Mouse (Mus musculus): Measurements from ENCODE around the gene Abcd3.
"Not testable (repeated sequence)": the region's sequence is repeated elsewhere in the genome, so short reads cannot be mapped to it uniquely, and the experiment has no call there.

Abcd3 gene

GRCm38 (mm10) chr3:121818736-121819396 is 3.8 kb upstream of the Abcd3 start:
- DNase-seq (ENCODE audit: low read depth, low spot score) = no peak

- no peak for DNase-seq (ENCODE audit: low read depth, low spot score)
Observed at GRCm38 (mm10) chr3:121815549-121816235, 590 bp upstream of the Abcd3 start.

DNA sequence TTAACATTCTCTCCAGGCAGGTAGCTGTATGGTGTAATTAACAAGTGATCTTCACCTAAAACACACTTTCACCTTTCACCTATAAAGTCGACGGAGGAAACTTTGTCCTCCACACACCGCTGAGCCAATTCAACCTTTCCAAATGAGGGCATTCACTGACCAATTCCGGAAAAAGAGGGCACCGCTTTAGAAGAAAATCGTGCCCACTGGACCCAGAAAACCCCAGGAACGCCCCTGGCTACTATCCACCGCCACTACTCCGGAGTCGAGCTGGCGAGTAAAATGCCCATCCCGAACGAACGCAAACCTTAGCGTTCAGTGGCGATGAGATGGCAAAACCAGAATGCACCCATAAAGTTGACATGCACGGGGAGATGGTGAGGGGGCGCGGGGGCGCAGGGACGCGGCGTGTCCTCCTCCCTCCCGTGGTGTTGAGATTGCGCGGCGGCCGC is 663 bp downstream of the Abcd3 start:
- DNase-seq (ENCODE audit: low read depth, low spot score) = no peak

DNA sequence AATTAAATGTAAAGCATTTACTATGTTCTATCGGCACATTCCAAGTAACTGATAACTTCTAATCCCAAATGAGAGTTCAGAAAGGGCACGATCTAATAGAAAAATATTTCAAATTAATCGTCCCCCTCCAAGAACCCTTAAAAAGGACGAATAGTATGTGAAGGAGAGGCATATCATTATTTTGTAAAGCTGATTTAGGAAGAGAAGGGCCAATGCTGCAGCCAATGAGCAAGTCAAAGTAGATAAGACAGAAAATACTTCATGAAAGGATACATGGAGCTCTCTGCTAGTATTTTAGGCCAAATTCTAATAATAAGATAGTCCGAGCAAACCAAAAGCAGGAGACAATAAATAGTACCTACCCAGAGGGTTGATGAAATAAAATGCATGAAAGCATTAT is 1.3 kb downstream of the Abcd3 start:
- DNase-seq (ENCODE audit: low read depth, low spot score) = no peak

DNA sequence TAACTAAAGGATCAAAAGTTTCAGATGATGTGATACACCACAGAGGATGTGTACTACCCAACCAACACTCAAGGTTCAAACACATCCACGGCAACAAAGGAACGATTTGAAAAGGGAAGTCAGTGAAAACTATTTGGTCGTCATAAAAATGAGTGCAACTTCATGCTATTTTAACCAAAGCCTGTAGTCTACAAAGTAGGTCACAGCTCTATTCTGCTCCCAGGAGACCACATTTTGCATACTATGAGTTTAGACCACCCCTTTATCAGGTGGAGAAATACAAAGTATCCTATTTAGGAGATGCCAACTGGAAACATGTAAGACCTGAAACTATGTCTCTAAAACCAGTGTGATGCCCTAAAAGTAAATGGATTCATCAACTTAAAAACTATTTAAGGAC is 6.9 kb downstream of the Abcd3 start:
- DNase-seq (ENCODE audit: low read depth, low spot score) = no peak

DNA sequence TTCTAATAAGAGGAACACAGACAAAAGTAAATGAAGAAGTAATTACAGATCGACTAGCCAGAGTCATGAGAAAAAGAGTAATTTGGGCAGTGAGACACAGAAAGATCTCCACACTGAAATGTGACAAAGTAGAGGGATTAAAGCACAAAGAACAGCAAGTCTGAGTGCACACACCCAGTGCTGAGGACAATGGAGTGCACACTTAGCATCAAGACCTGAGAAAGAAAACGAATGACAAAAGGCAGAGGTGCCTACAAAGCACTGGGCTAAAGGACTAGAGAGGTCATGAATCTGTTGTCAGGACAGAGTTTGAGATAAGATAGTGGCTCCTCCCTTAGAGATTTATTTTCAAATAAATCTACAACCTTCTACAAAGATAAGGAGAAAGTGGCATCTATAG is 20.9 kb downstream of the Abcd3 start:
- DNase-seq (ENCODE audit: low read depth, low spot score) = no peak

DNA sequence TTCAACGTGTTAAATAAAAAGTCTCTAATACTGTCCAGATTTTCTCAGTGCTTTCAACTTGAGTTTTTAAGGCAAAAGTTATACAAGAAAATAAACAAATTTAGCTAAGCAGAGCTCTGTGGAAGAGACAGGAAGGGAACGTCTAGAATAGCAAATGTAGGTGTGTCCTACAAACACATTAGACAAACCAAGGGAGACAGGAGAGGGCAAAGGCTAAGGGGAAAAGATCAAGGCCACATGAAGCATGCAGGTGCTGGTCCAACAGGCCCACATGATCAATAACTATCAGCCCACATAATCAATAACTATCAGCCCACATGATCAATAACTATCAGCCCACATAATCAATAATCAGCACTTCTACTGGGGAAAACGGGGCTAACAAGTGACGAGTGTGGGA is 22.9 kb downstream of the Abcd3 start:
- DNase-seq (ENCODE audit: low read depth, low spot score) = no peak

- DNase-seq (ENCODE audit: low read depth, low spot score) = no peak
Observed at GRCm38 (mm10) chr3:121790442-121790841, 24.7 kb downstream of the Abcd3 start.

DNA sequence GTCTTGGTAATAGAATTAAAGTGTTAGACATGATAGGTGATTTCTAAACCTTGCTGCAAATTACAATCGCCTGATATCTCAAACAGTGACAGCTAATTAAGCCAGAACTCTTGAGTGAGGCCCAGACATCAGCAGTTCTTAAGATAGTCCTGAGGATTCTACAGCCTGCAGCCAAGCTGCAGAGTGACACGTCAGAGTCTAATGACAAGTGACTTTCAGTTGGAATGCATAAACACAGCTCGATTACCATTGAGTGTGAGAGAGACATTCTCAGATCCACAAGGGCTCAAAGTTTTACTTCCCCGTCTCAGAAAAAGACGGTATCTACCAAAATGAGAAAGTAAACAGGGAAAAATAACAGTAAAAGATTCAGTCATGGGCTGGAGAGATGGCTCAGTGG is 25.3 kb downstream of the Abcd3 start:
- no peak for DNase-seq (ENCODE audit: low read depth, low spot score)

DNA sequence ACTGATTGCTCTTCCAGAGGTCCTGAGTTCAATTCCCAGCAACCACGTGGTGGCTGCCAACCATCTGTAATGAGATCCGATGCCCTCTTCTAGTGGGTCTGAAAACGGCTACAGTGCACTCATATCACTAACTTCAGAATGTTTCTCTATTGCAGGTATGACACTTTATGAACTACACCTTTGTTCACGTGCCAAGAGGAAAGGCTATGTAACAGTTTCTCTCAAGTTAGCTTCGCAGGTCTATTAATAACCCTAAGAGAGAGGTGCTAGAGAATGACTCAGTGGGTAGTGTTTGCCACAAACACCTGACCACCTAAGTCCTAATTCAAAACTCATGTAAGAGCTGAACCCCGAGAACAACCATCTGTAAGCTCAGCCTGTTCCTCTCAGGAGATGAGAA is 32.1 kb downstream of the Abcd3 start:
- no peak for DNase-seq (ENCODE audit: low read depth, low spot score)

GRCm38 (mm10) chr3:121777943-121778342 is 37.2 kb downstream of the Abcd3 start:
- DNase-seq (ENCODE audit: low read depth, low spot score) = peak; percentile 11

- DNase-seq (ENCODE audit: low read depth, low spot score) = not testable (repeated sequence)
Observed at GRCm38 (mm10) chr3:121773336-121773735, 41.8 kb downstream of the Abcd3 start.

- DNase-seq (ENCODE audit: low read depth, low spot score) = no peak
Observed at GRCm38 (mm10) chr3:121768770-121769169, 46.3 kb downstream of the Abcd3 start.

DNA sequence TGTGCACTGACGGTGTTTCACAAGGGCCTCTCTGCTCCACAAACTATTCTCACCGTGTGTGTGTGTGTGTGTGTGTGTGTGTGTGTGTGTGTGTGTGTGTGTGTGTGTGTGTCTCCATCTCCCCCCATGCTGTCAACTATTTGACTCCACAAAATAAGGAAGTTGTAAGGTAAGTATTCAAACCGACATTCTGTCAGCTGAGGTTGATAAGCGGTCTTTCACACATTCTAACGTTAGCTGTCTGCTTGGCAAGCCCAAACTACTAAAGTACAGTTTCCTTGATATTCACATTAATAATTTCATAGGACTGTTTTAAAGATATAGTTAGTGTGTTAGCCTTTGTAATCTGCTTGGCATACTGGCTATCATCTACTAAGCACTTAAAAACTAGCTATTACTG is 48.3 kb downstream of the Abcd3 start:
- no peak for DNase-seq (ENCODE audit: low read depth, low spot score)

GRCm38 (mm10) chr3:121766048-121766447 is 49.1 kb downstream of the Abcd3 start:
- no peak for DNase-seq (ENCODE audit: low read depth, low spot score)

DNA sequence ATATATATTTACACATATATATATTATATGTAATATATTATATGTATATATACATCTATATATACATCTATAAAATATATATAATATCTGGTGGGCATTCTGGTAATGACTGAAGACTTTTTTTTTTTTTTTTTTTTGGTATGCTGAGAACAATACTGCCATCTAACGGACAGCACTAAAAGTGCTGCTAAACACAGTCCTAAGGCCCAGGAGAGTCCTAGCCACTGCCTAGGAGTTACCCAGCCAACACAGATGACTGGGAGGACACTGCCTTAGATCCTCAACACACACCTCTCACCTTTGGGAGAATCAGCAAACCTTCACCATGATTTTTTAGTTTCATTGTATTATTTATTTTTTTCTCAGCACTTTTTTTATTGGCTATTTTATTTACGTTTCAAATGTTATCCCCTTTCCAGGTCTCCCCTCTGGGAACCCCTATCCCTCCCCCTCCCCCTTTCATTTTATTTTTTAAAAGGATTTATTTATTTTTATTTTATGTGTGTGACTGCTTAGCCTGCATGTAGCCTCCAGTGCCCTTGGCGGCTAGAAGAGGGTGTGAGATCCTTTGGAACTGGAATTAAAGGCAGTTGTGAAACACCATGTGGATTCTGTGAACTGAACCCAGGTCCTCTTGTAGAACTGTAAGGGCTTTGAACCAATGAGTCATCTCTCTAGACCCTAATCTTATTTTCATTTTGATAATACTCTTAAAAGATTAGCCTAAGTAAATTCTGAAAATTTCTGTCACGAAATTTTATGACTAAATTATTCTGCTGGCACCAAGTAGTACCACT is 52.8 kb downstream of the Abcd3 start:
- DNase-seq (ENCODE audit: low read depth, low spot score) = no peak

GRCm38 (mm10) chr3:121758373-121758772 is 56.7 kb downstream of the Abcd3 start:
- no peak for DNase-seq (ENCODE audit: low read depth, low spot score)

DNA sequence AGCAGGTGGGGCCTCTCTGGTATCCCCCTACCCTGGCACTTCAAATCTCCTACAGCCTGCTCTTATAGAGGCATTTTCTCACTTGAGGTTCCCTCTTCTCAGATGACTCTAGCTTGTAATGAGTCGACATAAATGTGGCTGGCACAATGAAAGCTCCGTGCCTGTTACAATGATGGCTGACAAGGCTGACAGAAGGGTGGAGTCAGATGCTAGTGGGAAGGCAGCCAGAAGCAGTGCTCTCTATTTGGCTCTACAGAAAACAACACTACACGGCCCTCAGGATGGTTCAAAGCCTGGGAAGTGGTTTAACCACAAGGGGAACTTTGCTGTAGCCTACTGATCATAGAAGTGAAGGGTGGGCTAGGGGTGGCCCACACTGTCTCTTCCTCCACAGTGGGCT is 60.0 kb downstream of the Abcd3 start:
- no peak for DNase-seq (ENCODE audit: low read depth, low spot score)

DNA sequence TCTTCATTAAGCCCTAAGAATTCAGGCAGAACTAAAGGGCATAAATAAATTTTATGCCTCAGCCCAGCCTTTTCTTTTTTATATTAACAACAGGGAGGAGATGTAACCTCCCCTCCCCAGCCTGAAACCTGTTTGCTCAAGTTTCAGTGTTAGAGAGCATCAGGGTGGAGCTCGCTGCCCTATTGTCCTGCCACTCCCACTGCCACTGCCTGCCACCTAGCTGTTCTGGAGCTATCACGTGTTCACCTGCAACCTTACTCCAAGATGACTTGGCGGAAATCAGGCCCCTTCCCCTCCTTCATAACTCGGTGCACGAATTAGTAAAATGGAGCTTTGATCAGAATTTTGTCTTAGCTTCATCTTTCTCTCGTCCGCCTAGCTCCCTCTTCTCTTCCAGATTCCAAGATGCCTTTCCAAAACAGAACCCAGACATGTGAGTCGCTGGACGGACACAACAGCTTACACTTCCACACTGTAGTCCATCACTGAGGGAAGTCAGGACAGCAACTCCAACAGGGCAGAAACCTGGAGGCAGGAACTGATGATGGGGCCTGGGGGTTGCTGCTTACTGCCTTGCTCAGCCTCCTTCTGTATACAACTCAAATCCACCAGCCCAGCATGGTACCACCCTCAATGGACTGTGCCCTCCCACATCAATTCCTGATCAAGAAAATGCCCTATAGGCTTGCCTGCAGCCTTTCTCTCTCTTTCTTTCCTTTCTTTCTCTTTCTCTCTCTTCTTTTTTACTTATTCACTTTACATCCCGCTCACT is 60.6 kb downstream of the Abcd3 start:
- DNase-seq (ENCODE audit: low read depth, low spot score) = not testable (repeated sequence)

- DNase-seq (ENCODE audit: low read depth, low spot score) = not testable (repeated sequence)
Observed at GRCm38 (mm10) chr3:121741186-121741848, 73.8 kb downstream of the Abcd3 start.

GRCm38 (mm10) chr3:121739489-121740213 is 75.5 kb downstream of the Abcd3 start:
- DNase-seq (ENCODE audit: low read depth, low spot score) = no peak
